In genomic region chr8:72548644-72549313, GRCm38 (mm10) we compare ENCODE assay signal across 8 mouse cellular contexts. TPM values are rescaled to one million over a fixed set of nuclear protein-coding genes. Genes with fewer than 3 reads are reported as not detected.
A peak's percentile ranks its signal among the peaks of the same experiment; 100 is the strongest.
DNase-seq lines count a peak whose midpoint lies in the region; ATAC-seq and TF ChIP-seq lines count a peak whose summit lies in the region.

No protein-coding gene starts in this region.

- ATAC-seq in activated CD4-positive, CD25-positive, alpha-beta regulatory T cell, adult 4 months: peak; percentile 36
- ATAC-seq in forebrain, embryonic 15.5 days (replicated peaks): no peak
- ATAC-seq in kidney, embryonic 15.5 days (replicated peaks; ENCODE audit: low FRiP score): peak; percentile 82; the same call in 1 of the 2 replicates
- ATAC-seq in midbrain, embryonic 13.5 days: peak; percentile 2; the same call in 1 of the 2 replicates

- no peak for TF ChIP-seq CTCF in kidney, adult 2 months (conservative IDR thresholded peaks at IDR 0.05; ENCODE audit: insufficient read depth, insufficient read length, low read depth, low read length)

- peaks cover 3% of the 10 kb centered on the region; the same call in 1 of the 2 replicates for H3K4me1 ChIP-seq in kidney, adult 2 months (ENCODE audit: control insufficient read depth, insufficient read depth, low read length)
- peaks cover 44% of the 10 kb centered on the region for H3K4me1 ChIP-seq in forebrain, embryonic 15.5 days
- H3K4me1 ChIP-seq in kidney, embryonic 15.5 days: peaks cover 24% of the 10 kb centered on the region
- H3K4me1 ChIP-seq in midbrain, embryonic 13.5 days (replicated peaks): peaks cover 51% of the 10 kb centered on the region

- no peak for TF ChIP-seq POLR2A in kidney, adult 2 months (IDR thresholded peaks at IDR 0.05; ENCODE audit: low read depth, low read length)

- peak overlapping the region; percentile 95 for H3K4me2 ChIP-seq in forebrain, embryonic 15.5 days (replicated peaks)
- H3K4me2 ChIP-seq in kidney, embryonic 15.5 days: peak overlapping the region; percentile 91
- peak overlapping the region; percentile 100 for H3K4me2 ChIP-seq in midbrain, embryonic 13.5 days (replicated peaks)

- DNase-seq in kidney, adult 2 months: no peak
- DNase-seq in kidney, adult 18-20 months: no peak
- DNase-seq in right cerebral cortex, postnatal 25 days: no peak
- no peak for DNase-seq in layer of hippocampus, adult 9-10 months (ENCODE audit: low spot score)

- no peaks in the 10 kb centered on the region for H3K27me3 ChIP-seq in kidney, adult 2 months (replicated peaks; ENCODE audit: control insufficient read depth, insufficient read depth, low read length)
- H3K27me3 ChIP-seq in forebrain, embryonic 15.5 days: no peaks in the 10 kb centered on the region
- H3K27me3 ChIP-seq in kidney, embryonic 15.5 days: no peaks in the 10 kb centered on the region
- H3K27me3 ChIP-seq in midbrain, embryonic 13.5 days: no peaks in the 10 kb centered on the region

- under 1% methylated on average over 45 of the region's 45 CpGs for whole genome bisulfite sequencing in kidney, adult 2 months
- WGBS in forebrain, embryonic 15.5 days: under 1% methylated on average over 45 of the region's 45 CpGs
- under 1% methylated on average over 42 of the region's 45 CpGs for WGBS in kidney, embryonic 15.5 days
- under 1% methylated on average over 45 of the region's 45 CpGs for WGBS in midbrain, embryonic 13.5 days

- H3K27ac ChIP-seq in kidney, adult 2 months (ENCODE audit: insufficient read depth, low read depth, low read length): peak overlapping the region; percentile 67
- peak overlapping the region; percentile 92 for H3K27ac ChIP-seq in forebrain, embryonic 15.5 days (replicated peaks)
- H3K27ac ChIP-seq in kidney, embryonic 15.5 days: peak overlapping the region; percentile 98
- H3K27ac ChIP-seq in midbrain, embryonic 13.5 days: peak overlapping the region; percentile 87

- H3K36me3 ChIP-seq in kidney, adult 2 months (ENCODE audit: control insufficient read depth, insufficient read depth, low read length): no peaks in the 10 kb centered on the region; the same call in 1 of the 2 replicates
- no peaks in the 10 kb centered on the region; the same call in 1 of the 2 replicates for H3K36me3 ChIP-seq in forebrain, embryonic 15.5 days
- H3K36me3 ChIP-seq in kidney, embryonic 15.5 days: peaks cover 40% of the 10 kb centered on the region
- peaks cover 25% of the 10 kb centered on the region for H3K36me3 ChIP-seq in midbrain, embryonic 13.5 days

- peak overlapping the region; percentile 63 for H3K4me3 ChIP-seq in kidney, adult 2 months (ENCODE audit: insufficient read depth, low read depth, low read length)
- peak overlapping the region; percentile 95 for H3K4me3 ChIP-seq in forebrain, embryonic 15.5 days
- H3K4me3 ChIP-seq in kidney, embryonic 15.5 days (replicated peaks): peak overlapping the region; percentile 76
- peak overlapping the region; percentile 97 for H3K4me3 ChIP-seq in midbrain, embryonic 13.5 days (replicated peaks)

- H3K9ac ChIP-seq in forebrain, embryonic 15.5 days (replicated peaks): peak overlapping the region; percentile 96
- peak overlapping the region; percentile 98 for H3K9ac ChIP-seq in kidney, embryonic 15.5 days
- peak overlapping the region; percentile 99 for H3K9ac ChIP-seq in midbrain, embryonic 13.5 days (replicated peaks)

- no peaks in the 10 kb centered on the region for H3K9me3 ChIP-seq in forebrain, embryonic 15.5 days
- no peaks in the 10 kb centered on the region for H3K9me3 ChIP-seq in kidney, embryonic 15.5 days (replicated peaks)
- no peaks in the 10 kb centered on the region for H3K9me3 ChIP-seq in midbrain, embryonic 13.5 days

RNA-seq across cellular contexts. Expression of gene Med26, which starts 0.7 kb away (rescaled TPM):
- polyA plus RNA-seq in kidney, adult 2 months (2012; rRNA removed): 6.1 and 7.9 TPM in 2 replicates
- polyA plus RNA-seq in activated CD4-positive, CD25-positive, alpha-beta regulatory T cell, adult 4 months (2017; shearing (Covaris generic)): 1 to 10 TPM; 4.9 to 5.8 TPM
- polyA plus RNA-seq in forebrain, embryonic 15.5 days (2015; fragmentation: Nextera tagmentation; extraction: Ambion mirVana): 18.2 and 19.9 TPM in 2 replicates
- polyA plus RNA-seq in kidney, embryonic 15.5 days (2015; fragmentation: Nextera tagmentation; extraction: Ambion mirVana): 16.2 and 18.4 TPM in 2 replicates
- 16.6 and 17.7 TPM in 2 replicates for polyA plus RNA-seq in midbrain, embryonic 13.5 days (2015; fragmentation: Nextera tagmentation; extraction: Ambion mirVana)

RNA-seq across cellular contexts. Expression of gene Smim7, which starts 22.1 kb away (rescaled TPM):
- 42.5 and 51.8 TPM in 2 replicates for polyA plus RNA-seq in kidney, adult 2 months (2012; rRNA removed)
- 10 to 100 TPM; 81.4 to 85.5 TPM for polyA plus RNA-seq in activated CD4-positive, CD25-positive, alpha-beta regulatory T cell, adult 4 months (2017; shearing (Covaris generic))
- polyA plus RNA-seq in forebrain, embryonic 15.5 days (2015; fragmentation: Nextera tagmentation; extraction: Ambion mirVana): 127 and 128 TPM in 2 replicates
- polyA plus RNA-seq in kidney, embryonic 15.5 days (2015; fragmentation: Nextera tagmentation; extraction: Ambion mirVana): 114 and 123 TPM in 2 replicates
- polyA plus RNA-seq in midbrain, embryonic 13.5 days (2015; fragmentation: Nextera tagmentation; extraction: Ambion mirVana): 129 and 135 TPM in 2 replicates

RNA-seq across cellular contexts. Expression of gene Tmem38a, which starts 23.1 kb away (rescaled TPM):
- 34.0 and 40.8 TPM in 2 replicates for polyA plus RNA-seq in kidney, adult 2 months (2012; rRNA removed)
- 1 to 10 TPM in 1 of 2 experiments, under 1 TPM in 1; 0.56 to 1.5 TPM for polyA plus RNA-seq in activated CD4-positive, CD25-positive, alpha-beta regulatory T cell, adult 4 months (2017; shearing (Covaris generic))
- polyA plus RNA-seq in forebrain, embryonic 15.5 days (2015; fragmentation: Nextera tagmentation; extraction: Ambion mirVana): 17.7 and 17.8 TPM in 2 replicates
- polyA plus RNA-seq in kidney, embryonic 15.5 days (2015; fragmentation: Nextera tagmentation; extraction: Ambion mirVana): 22.0 and 23.1 TPM in 2 replicates
- polyA plus RNA-seq in midbrain, embryonic 13.5 days (2015; fragmentation: Nextera tagmentation; extraction: Ambion mirVana): 15.5 and 16.0 TPM in 2 replicates

RNA-seq across cellular contexts. Expression of gene Slc35e1, which starts 56.4 kb away (rescaled TPM):
- polyA plus RNA-seq in kidney, adult 2 months (2012; rRNA removed): 52.7 and 67.5 TPM in 2 replicates
- polyA plus RNA-seq in activated CD4-positive, CD25-positive, alpha-beta regulatory T cell, adult 4 months (2017; shearing (Covaris generic)): 1 to 10 TPM; 6.9 to 7.3 TPM
- polyA plus RNA-seq in forebrain, embryonic 15.5 days (2015; fragmentation: Nextera tagmentation; extraction: Ambion mirVana): 13.8 and 14.7 TPM in 2 replicates
- 18.9 and 21.5 TPM in 2 replicates for polyA plus RNA-seq in kidney, embryonic 15.5 days (2015; fragmentation: Nextera tagmentation; extraction: Ambion mirVana)
- polyA plus RNA-seq in midbrain, embryonic 13.5 days (2015; fragmentation: Nextera tagmentation; extraction: Ambion mirVana): 9.0 and 11.9 TPM in 2 replicates
